Mouse (Mus musculus) layer of hippocampus, postnatal 10 days (tissue): ENCODE measurements around the gene Fmnl3. TPM values are rescaled to one million over a fixed set of nuclear protein-coding genes. Genes with fewer than 3 reads are reported as not detected.
A peak's percentile ranks its signal among the peaks of the same experiment; 100 is the strongest.

ENCODE experiments used
- DNase-seq, 2 experiments: peaks; one replicate each; pipeline ENCODE4 v3.0.0; 2021; ENCODE audit warnings: low spot score in 2 of 2
- total RNA-seq, 2 experiments: library from RNA; stranded (reverse); gene quantifications; 2 replicates each; pipeline ENCODE4 v1.2.3; 2021

The Fmnl3 gene
- total RNA-seq, 2 experiments from 2014 or later, result 13.8 to 18.0 TPM

DNA sequence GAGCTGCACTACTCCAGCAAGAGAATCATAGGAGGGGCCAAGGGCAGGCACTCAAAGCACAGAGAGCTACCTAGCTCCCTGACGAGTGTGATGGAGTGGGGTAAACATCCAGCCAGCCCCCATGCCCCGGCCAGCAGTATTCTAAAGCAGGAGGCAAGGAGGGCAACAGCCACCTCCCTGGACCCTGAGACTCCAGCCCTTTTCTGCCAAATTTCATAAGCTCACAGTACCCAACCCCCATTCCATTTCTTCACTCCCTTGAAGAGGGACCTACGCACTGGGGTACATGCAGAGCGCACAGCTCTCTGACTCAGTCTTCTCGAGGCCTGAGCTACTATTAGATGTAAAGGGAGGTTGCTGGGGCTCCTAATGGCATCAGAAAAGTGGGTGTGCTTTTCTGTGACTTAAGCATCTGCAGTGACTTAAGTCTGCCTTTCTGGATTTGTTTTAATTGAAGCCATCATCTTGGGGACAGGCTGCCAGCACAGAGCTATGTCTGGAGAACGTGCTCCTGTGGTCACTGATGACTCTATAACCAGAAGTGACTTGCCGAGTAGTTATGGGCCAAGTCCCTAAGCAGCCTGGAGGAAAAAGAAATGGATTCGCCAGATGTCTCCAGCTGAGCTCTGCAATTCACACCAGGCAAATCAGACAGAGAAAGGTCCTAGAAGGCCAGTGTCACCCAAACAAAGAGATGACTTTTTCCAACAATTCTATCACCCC lies 26.0 kb downstream of the Fmnl3 start:
- DNase-seq, result no peak

DNA sequence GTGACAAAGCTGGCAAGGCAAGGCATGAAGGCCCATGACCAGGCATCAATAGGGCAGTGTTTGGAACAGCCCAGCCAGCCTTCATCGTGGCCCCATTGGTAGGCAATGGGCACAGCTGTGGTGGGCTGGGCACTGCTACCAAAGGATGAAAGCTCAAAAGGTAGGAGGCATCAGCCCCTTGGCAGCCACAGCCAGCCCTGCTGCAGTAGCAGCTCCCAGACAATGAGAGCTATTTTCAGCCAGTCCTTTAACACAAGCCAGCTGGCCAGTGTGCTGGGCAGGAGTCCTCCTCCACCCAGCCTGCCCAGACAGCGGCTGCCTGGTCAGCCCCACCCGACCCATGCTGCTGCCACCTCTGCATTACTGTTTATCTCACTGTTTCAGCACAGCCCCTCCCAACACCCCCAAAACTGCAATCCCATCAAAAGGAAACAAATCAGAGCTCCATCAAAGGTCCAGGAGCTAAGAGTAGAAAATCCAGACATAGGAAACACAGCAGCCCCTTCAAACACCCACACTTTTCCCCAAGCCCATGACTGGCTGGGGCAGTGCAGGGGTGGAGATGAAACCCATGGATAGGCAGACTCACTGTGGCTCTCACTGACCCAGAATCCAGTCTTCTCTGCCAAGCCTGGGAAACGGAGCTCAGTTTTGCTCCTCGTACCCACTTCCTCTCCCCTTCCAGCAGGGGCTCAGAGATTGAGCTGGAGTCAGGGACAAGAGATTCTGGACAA lies 26.7 kb downstream of the Fmnl3 start:
- DNase-seq, result peak; percentile 55 to 65

DNA sequence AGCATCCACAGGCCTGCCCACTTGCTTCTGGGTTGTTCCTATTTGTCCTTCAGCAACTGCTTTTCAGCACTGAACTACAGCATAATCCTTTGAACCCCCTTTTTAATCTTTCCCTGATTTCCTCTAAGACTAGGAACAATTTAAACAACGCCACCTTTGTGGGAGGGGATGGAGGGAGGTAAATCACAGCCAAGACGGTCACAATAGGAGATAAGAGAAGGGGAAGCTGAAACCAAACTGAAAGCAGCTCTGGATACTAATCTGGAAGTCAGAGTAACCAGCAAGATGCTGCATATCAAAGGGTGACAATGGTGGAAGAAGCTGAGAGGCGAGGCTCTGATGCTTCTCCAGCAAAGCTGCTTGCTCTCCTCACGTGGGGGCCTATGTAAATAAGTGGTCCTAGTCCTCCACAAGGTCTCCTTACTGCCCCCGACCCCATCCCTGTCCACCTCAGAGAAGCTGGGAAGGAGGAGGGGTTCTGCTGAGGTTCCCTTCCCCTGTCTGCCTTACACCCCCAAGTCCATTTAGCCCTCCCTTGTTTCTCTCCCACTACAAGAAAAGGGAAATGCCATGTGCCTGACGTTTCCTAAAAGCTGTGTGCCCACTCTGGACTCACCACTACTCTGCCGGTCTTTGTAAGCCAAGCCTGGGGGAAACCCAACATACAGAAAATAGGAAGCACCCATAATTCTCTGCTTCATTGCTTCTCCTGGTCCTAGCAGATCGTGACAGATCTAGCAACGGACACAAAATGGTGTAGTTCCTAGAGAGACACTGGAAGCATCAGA lies 27.9 kb downstream of the Fmnl3 start:
- no peak for DNase-seq

- DNase-seq, result no peak
These were observed 29.2 kb downstream of the Fmnl3 start for GRCm38 (mm10) chr15:99341102-99341501.

DNA sequence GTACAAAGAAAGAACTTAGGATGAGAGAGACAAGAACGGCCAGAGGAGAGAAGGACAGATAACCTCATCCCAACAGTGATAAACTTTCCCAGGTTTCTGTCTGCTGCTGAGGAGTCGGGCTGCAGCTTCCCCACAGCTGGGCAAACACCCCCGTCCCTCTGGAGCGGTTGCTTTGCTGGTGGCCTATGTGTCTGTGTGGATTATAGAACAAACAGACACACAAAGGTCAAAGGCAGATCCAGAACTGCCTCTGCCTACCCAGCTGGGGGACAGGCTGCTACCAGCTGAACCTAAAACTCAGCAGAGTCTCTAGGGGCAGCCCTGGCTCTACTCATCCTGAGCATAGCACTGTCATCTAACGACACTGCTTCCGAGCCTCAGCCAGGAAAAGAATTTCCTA lies 30.6 kb downstream of the Fmnl3 start:
- DNase-seq, result no peak

DNA sequence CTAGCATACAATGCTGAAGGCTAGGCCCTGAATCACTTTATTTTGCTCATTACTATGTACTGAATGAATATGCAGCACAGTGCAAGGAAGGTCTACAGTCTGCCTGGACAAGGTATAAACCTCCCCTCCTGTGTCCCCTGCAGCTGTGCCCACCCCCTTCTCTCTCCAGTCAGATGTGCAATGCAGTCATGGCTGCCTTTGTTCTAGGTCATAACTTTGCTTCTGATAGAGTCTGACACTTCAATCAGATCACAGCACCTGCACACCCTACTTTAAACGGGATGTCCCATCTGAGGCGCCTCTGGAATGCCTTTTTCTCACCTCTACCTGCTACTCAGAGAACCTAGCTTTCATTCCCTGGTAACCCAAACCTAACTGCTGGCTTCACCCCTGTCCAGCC lies 31.4 kb downstream of the Fmnl3 start:
- no peak for DNase-seq

- DNase-seq, result no peak
These were observed 34.4 kb downstream of the Fmnl3 start for GRCm38 (mm10) chr15:99335801-99336320.

DNA sequence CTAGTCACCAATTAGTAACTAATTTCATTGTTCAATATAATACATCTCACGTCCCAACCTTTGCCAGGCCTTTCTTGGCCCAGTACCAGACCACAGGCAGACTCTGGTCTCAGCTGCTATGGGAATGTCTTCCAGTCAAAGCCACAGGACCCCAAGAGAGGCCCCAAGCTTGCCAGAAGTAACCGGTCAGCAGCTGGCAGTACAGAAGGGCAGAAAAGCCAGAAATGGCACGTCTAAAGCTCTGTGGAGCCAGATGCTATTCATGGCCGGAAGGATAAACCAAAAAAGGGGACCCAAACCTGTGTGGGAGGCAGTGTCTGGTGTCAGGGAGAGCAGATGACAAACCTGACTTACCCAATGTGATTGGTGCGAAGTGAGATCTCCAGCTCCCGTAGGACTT lies 35.8 kb downstream of the Fmnl3 start:
- no peak for DNase-seq

DNA sequence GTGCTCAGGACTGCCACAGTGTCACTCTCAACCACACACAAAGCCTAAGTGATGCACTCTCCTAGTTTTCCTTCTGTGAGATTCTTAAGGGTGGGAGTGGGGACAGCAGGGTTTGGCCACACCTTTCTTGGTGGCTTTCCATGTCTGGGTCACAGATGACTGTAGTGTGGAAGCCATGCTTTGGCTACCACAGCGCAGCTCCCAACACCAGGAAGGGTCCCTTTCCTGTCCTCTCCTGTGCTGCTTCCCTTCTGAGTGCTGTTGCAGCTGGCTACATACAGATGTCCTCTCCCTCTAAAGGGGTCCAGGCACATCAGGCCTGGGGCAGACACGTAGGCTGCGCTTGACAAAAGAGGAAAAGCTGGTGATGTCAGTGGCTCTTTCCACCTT lies 36.6 kb downstream of the Fmnl3 start:
- DNase-seq, result no peak

DNA sequence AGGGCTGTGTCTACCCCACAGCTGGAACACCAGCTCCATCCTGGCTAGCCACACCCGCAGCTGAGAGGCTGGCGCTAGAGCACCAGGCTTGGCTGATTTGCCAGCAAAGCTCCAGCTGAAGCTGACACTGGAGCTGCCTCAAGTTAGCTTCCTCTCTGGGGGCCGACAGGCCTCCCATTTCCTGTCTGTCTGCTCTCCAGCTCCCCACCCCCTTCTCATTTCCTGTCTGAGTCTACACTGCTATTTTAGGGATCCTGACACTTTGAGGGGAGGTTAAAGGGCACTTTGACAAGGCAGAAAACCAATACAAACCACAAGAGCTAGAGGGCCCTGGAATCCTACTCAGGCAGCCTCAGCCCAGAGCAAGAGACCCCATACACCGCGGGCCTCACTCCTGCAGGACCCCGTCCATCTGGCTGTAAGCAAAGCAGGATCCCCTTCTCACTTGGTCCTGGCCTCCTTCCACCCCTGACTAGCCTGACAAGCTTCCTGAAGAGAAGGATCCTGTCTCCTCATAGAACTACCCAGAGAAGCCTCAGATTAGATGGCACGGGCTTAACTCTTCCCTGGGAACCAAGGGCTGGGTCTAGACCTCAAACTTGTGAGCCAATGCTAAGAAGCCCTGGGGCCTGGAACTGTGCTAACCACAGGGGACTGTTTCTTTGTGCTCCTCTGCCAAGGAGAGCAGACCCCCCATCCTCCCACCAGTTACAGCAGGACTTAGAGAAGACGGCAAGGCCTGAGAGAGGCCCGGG lies 37.2 kb downstream of the Fmnl3 start:
- peak in 1 of 2 experiments; percentile 43 for DNase-seq

DNA sequence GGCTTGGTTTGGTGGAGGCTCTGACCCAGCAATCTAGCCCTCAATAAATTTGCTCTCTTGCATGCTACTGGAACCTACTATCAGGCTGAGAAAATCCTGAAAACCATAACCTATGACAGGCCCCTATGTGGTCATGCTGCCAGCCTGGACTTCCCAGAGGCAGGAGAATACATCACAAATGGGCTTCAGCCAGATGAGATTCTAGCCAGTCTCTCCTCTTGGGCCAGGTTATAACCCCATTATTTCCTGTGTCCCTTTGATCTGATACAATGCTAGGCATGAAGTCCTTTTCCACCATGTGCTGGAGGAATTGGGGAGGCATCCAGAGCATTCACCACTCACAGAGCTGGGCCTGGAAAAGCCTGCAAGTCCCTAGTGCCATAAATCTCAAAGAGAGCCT lies 38.2 kb downstream of the Fmnl3 start:
- no peak for DNase-seq

GRCm38 (mm10) chr15:99331341-99331740 lies 38.9 kb downstream of the Fmnl3 start:
- DNase-seq, result no peak

DNA sequence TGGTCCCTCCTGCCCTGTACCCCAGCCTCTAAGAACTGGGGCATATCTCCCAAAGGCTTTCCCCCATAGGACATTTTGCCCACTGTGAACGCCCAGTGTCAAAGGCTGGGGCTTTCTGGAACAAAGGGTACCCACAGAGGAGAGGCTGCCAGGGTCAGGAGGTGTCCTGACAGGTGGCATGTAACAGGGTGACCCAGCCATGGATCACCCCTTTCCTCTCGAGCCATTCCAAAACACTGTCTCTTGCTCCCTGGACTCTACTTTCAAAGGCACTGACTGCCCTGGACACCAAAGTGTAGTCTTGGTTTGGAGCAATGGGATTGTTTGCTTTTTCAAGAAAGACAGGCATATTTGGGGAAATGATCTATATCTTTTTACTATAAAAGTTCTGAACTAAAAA lies 40.0 kb downstream of the Fmnl3 start:
- DNase-seq, result no peak

DNA sequence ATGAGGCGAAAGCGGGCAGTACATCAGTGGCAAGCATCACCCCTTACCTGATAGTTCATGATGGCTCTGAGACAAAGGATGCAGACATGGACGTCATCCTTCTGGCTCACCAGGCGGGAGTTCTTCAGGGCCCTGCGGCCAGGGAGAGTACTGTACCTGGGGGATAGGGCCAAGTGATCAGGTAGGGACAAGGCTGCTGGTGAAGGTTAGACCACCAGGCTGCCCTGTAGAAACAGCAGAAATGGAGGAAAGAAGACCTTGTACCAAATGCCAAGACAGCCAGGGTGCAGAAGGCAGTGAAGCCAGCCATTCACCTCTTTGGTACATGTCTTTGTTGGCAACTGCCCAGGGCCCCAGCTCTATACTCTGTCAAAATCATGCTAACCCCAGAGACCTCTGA lies 42.3 kb downstream of the Fmnl3 start:
- DNase-seq, result no peak

DNA sequence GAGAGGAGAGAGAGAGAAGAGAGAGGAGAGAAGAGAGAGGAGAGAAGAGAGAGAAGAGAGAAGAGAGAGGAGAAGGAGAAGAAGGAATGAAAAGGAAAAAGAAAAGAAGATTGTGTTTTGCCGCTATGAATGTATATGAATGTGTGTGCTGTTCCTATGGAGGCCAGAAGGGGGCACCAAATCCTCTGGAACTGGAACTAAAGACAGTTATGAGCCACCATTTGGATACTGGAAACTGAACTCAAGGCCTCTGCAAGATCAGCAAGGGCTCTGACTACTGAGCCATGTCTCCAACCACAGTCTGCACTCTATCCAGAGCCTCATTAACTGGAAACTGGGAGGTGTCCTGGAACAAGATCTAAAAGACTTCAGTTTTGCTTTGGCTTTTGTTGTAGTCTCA lies 43.3 kb downstream of the Fmnl3 start:
- DNase-seq, result no peak

GRCm38 (mm10) chr15:99326407-99326806 lies 43.9 kb downstream of the Fmnl3 start:
- no peak for DNase-seq

DNA sequence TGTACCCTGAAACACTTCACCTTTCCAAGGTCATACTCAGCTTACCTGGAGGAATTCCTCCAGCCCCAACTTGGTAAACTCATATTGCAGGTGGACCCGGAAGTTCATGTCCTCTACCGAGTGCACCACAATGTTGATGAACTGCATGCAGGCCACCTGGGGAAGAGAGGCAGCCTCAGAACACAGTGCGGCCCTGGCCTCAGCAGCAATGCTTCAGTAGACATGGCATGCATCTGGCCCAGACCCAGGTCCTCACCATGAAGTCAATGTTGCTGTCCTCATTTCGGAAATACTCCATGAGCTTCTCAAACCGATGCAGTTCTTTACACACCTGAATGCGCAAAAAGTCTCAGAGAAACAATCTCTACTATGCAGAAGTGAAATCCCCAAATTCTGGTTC lies 44.7 kb downstream of the Fmnl3 start:
- DNase-seq, result no peak

GRCm38 (mm10) chr15:99324151-99324550 lies 46.1 kb downstream of the Fmnl3 start:
- DNase-seq, result no peak

GRCm38 (mm10) chr15:99320978-99321377 lies 49.3 kb downstream of the Fmnl3 start:
- DNase-seq, result no peak

- DNase-seq, result no peak
These were observed 50.1 kb downstream of the Fmnl3 start for GRCm38 (mm10) chr15:99320168-99320674.

DNA sequence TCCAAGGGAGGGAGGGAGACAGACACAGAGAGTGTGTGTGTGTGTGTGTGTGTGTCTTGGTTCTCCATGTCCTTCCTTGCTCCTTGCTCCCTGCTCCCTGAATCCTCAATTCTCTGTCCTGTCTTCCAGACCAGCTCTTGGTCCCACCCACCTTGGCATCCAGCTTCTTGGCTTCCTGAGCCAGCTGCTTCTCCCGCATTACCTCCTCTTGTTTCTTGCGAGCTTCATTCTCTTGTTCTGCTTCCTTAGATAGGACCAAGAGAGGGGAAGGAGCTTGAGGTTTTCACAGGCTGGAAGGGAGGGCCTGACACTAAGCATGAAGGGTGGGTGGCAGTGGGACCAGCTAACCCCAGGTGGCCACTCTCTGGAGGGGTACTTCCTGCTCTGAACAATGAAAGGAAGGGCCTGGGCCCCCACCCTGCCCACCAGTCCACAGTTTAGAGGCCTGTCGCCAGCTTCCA lies 50.8 kb downstream of the Fmnl3 start:
- no peak for DNase-seq
